Mouse (Mus musculus) midbrain, postnatal 0 days (tissue): ENCODE measurements around the gene Ralgps1. TPM values are rescaled to one million over a fixed set of nuclear protein-coding genes. Genes with fewer than 3 reads are reported as not detected.

Experiments
- ATAC-seq: fragments of 200-750 bp; cut with Nextera tagmentation; 2 replicates; pipeline ENCODE4 v1.8.0; 2017; ENCODE audit warnings: moderate number of reproducible peaks, mild to moderate bottlenecking, moderate TSS enrichment, moderate library complexity; ENCODE audit not compliant: low FRiP score
- DNase-seq: peaks from one replicate; pipeline ENCODE4 v3.0.0-alpha.2; 2015; ENCODE audit warnings: low spot score
- H3K27ac ChIP-seq: fragments of 300-500 bp; sonication (generic); 2 replicates; pipeline ENCODE4 v1.5.1; 2014; ENCODE audit warnings: low read depth, mild to moderate bottlenecking, low read length, mixed read lengths
- H3K27me3 ChIP-seq: fragments of 300-500 bp; sonication (generic); 2 replicates; pipeline ENCODE4 v1.6.1; 2014; ENCODE audit warnings: low read length, control low read depth, mixed read lengths; ENCODE audit not compliant: insufficient read depth
- H3K36me3 ChIP-seq: fragments of 300-500 bp; sonication (generic); 2 replicates; pipeline ENCODE4 v1.6.1; 2014; ENCODE audit warnings: low read length, control low read depth, mixed read lengths; ENCODE audit not compliant: insufficient read depth
- H3K4me1 ChIP-seq: fragments of 300-500 bp; sonication (generic); 2 replicates; pipeline ENCODE4 v1.6.1; 2014; ENCODE audit warnings: mild to moderate bottlenecking, control low read depth, antibody characterized with exemption, low read length, mixed read lengths; ENCODE audit not compliant: insufficient read depth
- H3K4me2 ChIP-seq: fragments of 300-500 bp; sonication (generic); 2 replicates; pipeline ENCODE4 v1.6.1; 2014; ENCODE audit warnings: low read depth, mild to moderate bottlenecking, low read length, mixed read lengths; ENCODE audit not compliant: poor library complexity, severe bottlenecking
- H3K4me3 ChIP-seq: fragments of 300-500 bp; sonication (generic); 2 replicates; pipeline ENCODE4 v1.5.1; 2014; ENCODE audit warnings: low read depth, mild to moderate bottlenecking, low read length, moderate library complexity
- H3K9ac ChIP-seq: fragments of 300-500 bp; sonication (generic); replicated peaks from 2 replicates; pipeline ENCODE4 v1.6.1; 2014; ENCODE audit warnings: mild to moderate bottlenecking, low read length, moderate library complexity, mixed read lengths; ENCODE audit not compliant: poor library complexity, severe bottlenecking
- H3K9me3 ChIP-seq: fragments of 300-500 bp; sonication (generic); 2 replicates; pipeline ENCODE4 v1.6.1; 2016; ENCODE audit warnings: low read length, control low read depth
- CTCF ChIP-seq: IDR thresholded peaks from 2 replicates; pipeline ENCODE4 v1.5.1; 2016; ENCODE audit warnings: antibody characterized with exemption, mild to moderate bottlenecking
- WGBS: fragments of 180-500 bp; shearing (Covaris S2); extraction: QIAGEN DNeasy Blood & Tissue Kit; methylation state at CpG from one replicate; pipeline ENCODE4 v1.1.7; 2014; 5-methylcytosine and 5-hydroxymethylcytosine counted together
- polyA plus RNA-seq: library from polyadenylated mRNA; unstranded; fragments of >200 nt; fragmentation: Nextera tagmentation; extraction: Ambion mirVana; gene quantifications from 2 replicates; pipeline ENCODE4 v1.2.1, GENCODE M21; 2015
- total RNA-seq: library from RNA; depleted of rRNA; stranded (reverse); fragments of >200 nt; gene quantifications from 2 replicates; pipeline ENCODE4 v1.2.3, GENCODE M21; 2014

The Ralgps1 gene
- total and polyA plus RNA-seq, 2 experiments from 2014 or later: 26.4 to 74.6 TPM

GRCm38 (mm10) chr2:33319455-33319854, 51.8 kb downstream of the Ralgps1 start:
- WGBS: 89% methylated on average over 5 of the region's 5 CpGs
- H3K36me3 ChIP-seq: peaks cover 22% of the 10 kb centered on the region
- no peak for TF ChIP-seq CTCF
- H3K4me3 ChIP-seq: no peak overlapping the region
- no peaks in the 10 kb centered on the region for H3K27me3 ChIP-seq
- ATAC-seq (no peak), DNase-seq (no peak)
- no peak overlapping the region for H3K9ac ChIP-seq
- H3K27ac ChIP-seq: no peak overlapping the region
- H3K4me1 ChIP-seq: peaks cover 2% of the 10 kb centered on the region; the same call in 1 of the 2 replicates
- no peaks in the 10 kb centered on the region for H3K9me3 ChIP-seq
- H3K4me2 ChIP-seq: no peak overlapping the region

GRCm38 (mm10) chr2:33318491-33318964, 52.8 kb downstream of the Ralgps1 start:
- DNase-seq: peak; percentile 51
- no peak for ATAC-seq
- Histone ChIP-seq H3K4me2 (no peak overlapping the region), H3K27me3 (no peaks in the 10 kb centered on the region), H3K9ac (no peak overlapping the region), H3K4me1 (peaks cover 2% of the 10 kb centered on the region; the same call in 1 of the 2 replicates), H3K27ac (no peak overlapping the region), H3K9me3 (no peaks in the 10 kb centered on the region), H3K4me3 (no peak overlapping the region), H3K36me3 (peaks cover 22% of the 10 kb centered on the region)
- no peak for TF ChIP-seq CTCF
- WGBS: 77% methylated on average over 8 of the region's 8 CpGs

DNA sequence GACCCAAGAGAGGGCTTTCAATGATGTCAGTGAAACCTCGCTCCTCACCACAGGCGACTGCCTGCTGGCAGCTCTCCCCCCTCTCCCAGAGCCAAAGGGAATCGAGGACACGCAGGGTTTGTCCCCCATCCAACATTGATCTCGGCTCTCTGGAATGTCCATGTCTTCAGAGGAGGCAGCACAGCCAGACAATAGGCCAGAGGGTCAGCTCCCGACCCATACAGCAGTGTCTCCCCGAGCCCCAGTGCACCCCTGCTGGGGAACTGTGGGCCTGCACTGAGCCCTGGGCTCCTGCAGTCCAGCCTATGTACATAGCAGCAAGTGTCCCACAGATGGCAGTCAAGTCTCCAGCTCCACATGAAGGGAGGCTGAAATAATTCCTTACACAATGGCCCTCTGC, 54.8 kb downstream of the Ralgps1 start:
- Histone ChIP-seq H3K4me1 (peaks cover 2% of the 10 kb centered on the region; the same call in 1 of the 2 replicates), H3K27ac (no peak overlapping the region), H3K36me3 (peaks cover 15% of the 10 kb centered on the region), H3K9ac (no peak overlapping the region), H3K27me3 (no peaks in the 10 kb centered on the region), H3K9me3 (no peaks in the 10 kb centered on the region), H3K4me2 (no peak overlapping the region), H3K4me3 (no peak overlapping the region)
- DNase-seq: peak; percentile 90
- TF ChIP-seq CTCF: peak; percentile 83
- peak; percentile 91 for ATAC-seq
- WGBS: 13% methylated on average over 7 of the region's 7 CpGs

- no peak for TF ChIP-seq CTCF
- DNase-seq (no peak), ATAC-seq (no peak)
- 83% methylated on average over 1 of the region's 1 CpGs for whole genome bisulfite sequencing
- Histone ChIP-seq H3K9ac (no peak overlapping the region), H3K36me3 (peaks cover 14% of the 10 kb centered on the region), H3K27me3 (no peaks in the 10 kb centered on the region), H3K9me3 (no peaks in the 10 kb centered on the region), H3K4me2 (no peak overlapping the region), H3K4me1 (peaks cover 2% of the 10 kb centered on the region; the same call in 1 of the 2 replicates), H3K4me3 (no peak overlapping the region), H3K27ac (peak overlapping the region; percentile 8; the same call in 1 of the 2 replicates)
These were observed 55.3 kb downstream of the Ralgps1 start for GRCm38 (mm10) chr2:33316063-33316405.

- DNase-seq (no peak), ATAC-seq (no peak)
- H3K9ac ChIP-seq: no peak overlapping the region
- H3K9me3 ChIP-seq: no peaks in the 10 kb centered on the region
- peak overlapping the region; percentile 38; the same call in 1 of the 2 replicates for H3K27ac ChIP-seq
- H3K4me2 ChIP-seq: no peak overlapping the region
- peaks cover 2% of the 10 kb centered on the region; the same call in 1 of the 2 replicates for H3K4me1 ChIP-seq
- no peak overlapping the region for H3K4me3 ChIP-seq
- 78% methylated on average over 4 of the region's 4 CpGs for WGBS
- no peaks in the 10 kb centered on the region for H3K27me3 ChIP-seq
- no peak for TF ChIP-seq CTCF
- peaks cover 8% of the 10 kb centered on the region; the same call in 1 of the 2 replicates for H3K36me3 ChIP-seq
These were observed 55.8 kb downstream of the Ralgps1 start for GRCm38 (mm10) chr2:33315233-33316062.

GRCm38 (mm10) chr2:33309426-33309825, 61.9 kb downstream of the Ralgps1 start:
- Histone ChIP-seq H3K4me2 (no peak overlapping the region), H3K9ac (no peak overlapping the region), H3K4me1 (no peaks in the 10 kb centered on the region), H3K27me3 (no peaks in the 10 kb centered on the region), H3K27ac (no peak overlapping the region), H3K4me3 (no peak overlapping the region), H3K9me3 (no peaks in the 10 kb centered on the region), H3K36me3 (peaks cover 3% of the 10 kb centered on the region; the same call in 1 of the 2 replicates)
- 81% methylated on average over 9 of the region's 9 CpGs for WGBS
- ATAC-seq (no peak), DNase-seq (peak; percentile 94)
- no peak for TF ChIP-seq CTCF
